Mouse (Mus musculus): ENCODE data around the gene Dhx37.

GRCm38 (mm10) chr5:125404903-125405545 is 28.9 kb downstream of the Dhx37 start:
- TF ChIP-seq CHD2 (IDR thresholded peaks at IDR 0.05; ENCODE audit: low read length) = no peak
- 0 out of 2 replicates have a peak, but pooled peaks have one; percentile 24 for TF ChIP-seq ETS1 (IDR thresholded peaks at IDR 0.05; ENCODE audit: low read depth, low read length)
- no peak for TF ChIP-seq POLR2A (IDR thresholded peaks at IDR 0.05; ENCODE audit: control insufficient read depth in 1 of 2, insufficient read depth in 1 of 2, low read depth in 1 of 2, low read length in 2 of 2, poor library complexity in 1 of 2)
- no peak for TF ChIP-seq JUND (IDR thresholded peaks at IDR 0.05; ENCODE audit: low read depth, low read length)
- TF ChIP-seq CTCF (IDR thresholded peaks at IDR 0.05 in 2 of 3, conservative IDR thresholded peaks at IDR 0.05 in 1 of 3; ENCODE audit: control insufficient read depth in 1 of 3, insufficient read depth in 1 of 3, low read depth in 2 of 3, low read length in 3 of 3, poor library complexity in 1 of 3, severe bottlenecking in 1 of 3) = no peak
- TF ChIP-seq ZNF384 (IDR thresholded peaks at IDR 0.05; ENCODE audit: low read depth, low read length) = no peak
- no peak; the same call in none of the 2 replicates for TF ChIP-seq MXI1 (IDR thresholded peaks at IDR 0.05; ENCODE audit: low read depth, low read length)
- TF ChIP-seq CHD1 (IDR thresholded peaks at IDR 0.05; ENCODE audit: low read depth, low read length) = no peak; the same call in 1 of the 2 replicates

Data from MEL (cell line).